Mouse (Mus musculus): ENCODE results near the gene Parp6. TPM values are rescaled to one million over a fixed set of nuclear protein-coding genes. Genes with fewer than 3 reads are reported as not detected.

The Parp6 gene
- total RNA-seq, 2 experiments from 2014 or later, result 25.7 to 26.0 TPM

DNA sequence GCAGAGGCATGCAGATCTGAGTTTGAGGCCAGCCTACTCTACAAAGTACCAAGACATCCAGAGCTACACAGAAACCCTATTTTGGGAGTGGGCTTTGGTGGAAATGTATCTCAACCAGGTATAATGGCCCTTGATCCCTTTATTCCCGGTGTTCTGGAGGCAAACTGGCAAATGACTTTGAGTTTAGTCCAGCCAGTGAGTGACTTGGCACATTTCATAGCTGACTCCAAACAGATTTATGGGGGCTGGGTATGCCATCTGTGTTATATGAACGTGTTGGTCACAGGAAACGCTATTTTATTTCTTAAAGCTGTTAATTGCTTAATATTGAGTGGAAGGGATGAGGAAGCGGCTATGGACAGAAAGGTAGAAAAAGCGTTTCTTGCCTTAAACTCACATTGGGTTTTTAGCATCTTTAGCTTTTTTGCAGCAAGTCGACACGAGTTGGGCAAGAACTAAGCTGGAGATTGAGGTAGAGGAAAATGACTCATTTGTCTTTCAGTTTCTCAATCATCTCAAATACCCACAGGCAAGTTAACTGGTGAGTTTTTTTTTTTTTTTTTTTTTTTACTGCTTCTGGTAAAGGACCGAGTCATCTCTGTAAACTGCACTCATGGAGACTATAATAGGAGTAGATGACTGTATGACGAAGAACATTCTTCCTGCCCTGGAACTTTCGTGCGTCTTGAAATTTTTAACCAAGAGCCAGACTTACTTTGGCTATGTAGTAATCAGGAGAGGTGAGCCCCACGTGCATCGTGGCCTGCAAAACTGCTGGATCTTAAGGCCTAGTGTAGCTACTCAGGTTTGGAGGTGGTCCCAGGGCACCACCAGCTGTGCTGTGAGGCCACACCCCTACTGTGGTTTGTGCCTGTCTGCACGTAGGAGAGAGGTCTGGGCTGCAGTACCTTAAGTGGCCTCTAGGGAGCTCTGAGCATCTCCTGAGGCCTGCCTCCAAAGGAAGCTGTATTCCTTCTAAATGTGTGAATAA lies 42.2 kb downstream of the Parp6 start:
- peak; percentile 92 for DNase-seq
- Histone ChIP-seq H3K27ac (peak overlapping the region; percentile 99), H3K4me3 (peak overlapping the region; percentile 93)
- peak; percentile 94 for TF ChIP-seq CTCF (IDR thresholded peaks at IDR 0.05)
- intact Hi-C loops (cut with DNase I), result loop anchor here (2.0 to 5.0 kb wide), 2 partner anchors 13 to 42 kb away; partner anchors contain the start of gene Parp6

DNA sequence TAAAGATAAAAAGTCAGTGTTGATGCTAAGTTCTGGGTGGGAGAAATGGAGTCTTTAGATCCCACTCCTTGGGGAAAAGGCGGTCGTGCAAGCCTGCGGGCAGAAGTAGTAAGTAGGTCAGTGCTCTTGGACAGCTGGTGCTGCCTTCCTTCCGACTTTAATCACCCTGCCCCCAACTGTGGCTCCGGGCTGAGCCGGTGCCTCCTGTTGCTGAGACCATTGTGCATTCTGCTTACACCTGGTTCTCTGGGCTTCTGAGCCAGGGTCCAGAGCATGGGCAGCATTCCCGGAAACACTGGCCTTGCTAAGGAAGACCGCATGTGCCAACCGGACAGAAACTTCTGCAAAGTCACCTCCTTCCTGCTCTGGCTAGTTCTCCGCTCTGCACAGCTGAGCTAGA lies 43.3 kb downstream of the Parp6 start:
- Histone ChIP-seq H3K4me3 (peak overlapping the region; percentile 93), H3K27ac (peak overlapping the region; percentile 99)
- intact Hi-C loops (cut with DNase I), result no loop called here
- no peak for TF ChIP-seq CTCF (IDR thresholded peaks at IDR 0.05)
- DNase-seq, result peak; percentile 86

DNA sequence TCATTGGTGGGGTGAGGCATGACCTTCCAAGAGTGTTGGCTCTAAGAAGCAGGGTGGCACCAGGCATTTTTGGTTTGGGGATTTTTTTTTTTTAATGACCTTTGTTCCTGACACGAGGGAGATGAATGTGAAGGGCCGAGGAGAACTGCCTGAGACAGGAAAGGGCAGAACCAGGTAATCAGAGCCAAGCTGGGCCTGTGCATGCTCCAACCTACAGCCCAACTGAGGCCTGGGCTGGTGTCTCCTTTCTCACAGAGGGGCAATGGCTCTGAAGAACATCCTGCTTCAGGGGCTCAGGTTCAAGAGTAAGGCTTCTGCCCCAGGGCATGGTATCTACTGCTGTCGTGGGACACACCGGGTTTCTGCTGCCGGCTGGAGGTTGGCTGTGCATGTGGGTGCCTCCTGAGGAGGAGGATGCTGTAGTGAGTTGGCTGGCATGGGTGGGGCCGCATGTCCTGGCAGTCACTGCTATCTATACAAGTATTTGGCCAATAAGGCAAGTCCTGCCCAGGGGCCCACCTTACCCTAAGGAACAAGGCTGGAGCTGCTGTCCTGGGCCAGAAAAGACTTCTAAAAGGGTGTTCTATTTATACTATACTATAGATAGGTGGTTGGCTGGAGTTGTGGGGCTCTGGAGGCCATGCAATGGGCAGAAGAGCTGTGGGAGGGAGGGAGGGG lies 44.4 kb downstream of the Parp6 start:
- TF ChIP-seq CTCF (IDR thresholded peaks at IDR 0.05), result no peak
- DNase-seq, result no peak
- intact Hi-C loops (cut with DNase I), result no loop called here
- Histone ChIP-seq H3K27ac (peak overlapping the region; percentile 99), H3K4me3 (peak overlapping the region; percentile 93)

DNA sequence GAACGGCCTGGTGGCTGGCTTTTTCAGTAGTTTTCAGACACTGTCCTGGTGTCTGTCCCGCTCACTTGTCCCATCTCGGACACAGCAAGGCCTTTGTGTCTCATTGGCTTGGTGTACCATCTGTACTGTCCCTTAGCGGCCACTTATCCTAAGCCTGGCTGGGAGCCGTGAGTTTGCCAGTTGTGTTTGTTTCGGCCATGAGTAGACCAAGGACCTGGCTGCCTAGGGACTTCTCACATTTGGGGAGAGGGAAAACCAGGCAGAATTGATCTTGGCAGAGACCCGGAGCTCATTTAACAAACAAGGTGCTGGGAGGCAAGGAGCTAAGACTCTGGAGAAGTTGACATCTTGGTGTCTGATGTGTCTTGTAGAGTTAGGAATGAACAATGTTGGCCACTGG lies 46.1 kb downstream of the Parp6 start:
- intact Hi-C loops (cut with DNase I), result no loop called here
- Histone ChIP-seq H3K4me3 (peak overlapping the region; percentile 93), H3K27ac (peak overlapping the region; percentile 99)
- no peak for TF ChIP-seq CTCF (IDR thresholded peaks at IDR 0.05)
- DNase-seq, result no peak

DNA sequence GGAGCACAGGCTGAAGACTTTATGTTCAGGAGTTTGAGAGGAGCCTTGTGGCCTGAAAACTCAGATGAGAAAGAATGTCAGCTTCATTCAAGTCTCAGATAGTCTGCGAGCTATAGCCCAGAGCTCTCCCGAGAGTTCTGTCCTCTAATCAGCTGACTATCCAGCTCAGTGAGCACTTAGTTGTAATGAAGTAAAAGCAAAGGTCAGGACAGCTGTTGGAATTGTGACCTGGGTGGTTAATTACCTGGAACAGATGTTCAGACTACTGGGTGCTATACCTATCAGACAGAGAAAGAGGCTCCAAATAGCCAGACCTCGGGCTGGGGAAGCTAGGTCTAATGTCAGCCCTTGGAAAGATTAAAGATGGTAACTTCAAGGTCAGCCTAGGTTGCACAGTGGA lies 46.9 kb downstream of the Parp6 start:
- DNase-seq, result no peak
- peak overlapping the region; percentile 93 for H3K4me3 ChIP-seq
- peak overlapping the region; percentile 99 for H3K27ac ChIP-seq
- TF ChIP-seq CTCF (IDR thresholded peaks at IDR 0.05), result no peak
- intact Hi-C loops (cut with DNase I), result no loop called here

DNA sequence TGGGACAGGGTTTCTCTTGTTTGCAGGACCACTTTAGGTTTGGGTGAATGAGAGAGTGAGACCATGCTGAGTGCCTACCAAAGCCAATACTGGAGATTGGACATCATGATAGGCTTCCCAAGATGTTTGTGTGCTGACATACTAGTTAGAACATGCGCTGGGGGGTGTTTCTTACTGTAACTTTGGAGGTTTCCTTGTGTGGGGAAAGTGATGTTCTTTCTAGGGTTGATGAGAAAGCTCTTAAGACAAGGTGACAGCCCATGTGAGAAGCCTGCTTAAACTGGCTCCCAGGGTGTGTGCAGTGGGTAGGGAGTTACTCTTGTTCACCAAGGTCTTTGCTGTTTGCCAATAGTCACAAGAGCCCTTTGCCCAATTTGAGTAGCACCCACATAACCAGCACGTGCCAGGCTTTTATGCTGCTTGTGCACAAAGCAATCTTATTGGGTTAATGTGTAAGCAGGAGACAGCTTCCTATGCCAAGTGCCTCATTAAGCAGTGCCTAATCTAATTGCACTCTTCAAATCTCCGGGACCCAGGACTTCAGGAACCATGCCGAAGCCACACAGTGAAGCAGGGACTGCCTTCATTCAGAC lies 47.7 kb downstream of the Parp6 start:
- TF ChIP-seq CTCF (IDR thresholded peaks at IDR 0.05), result no peak
- intact Hi-C loops (cut with DNase I), result no loop called here
- H3K4me3 ChIP-seq, result peak overlapping the region; percentile 93
- DNase-seq, result no peak
- peak overlapping the region; percentile 99 for H3K27ac ChIP-seq

DNA sequence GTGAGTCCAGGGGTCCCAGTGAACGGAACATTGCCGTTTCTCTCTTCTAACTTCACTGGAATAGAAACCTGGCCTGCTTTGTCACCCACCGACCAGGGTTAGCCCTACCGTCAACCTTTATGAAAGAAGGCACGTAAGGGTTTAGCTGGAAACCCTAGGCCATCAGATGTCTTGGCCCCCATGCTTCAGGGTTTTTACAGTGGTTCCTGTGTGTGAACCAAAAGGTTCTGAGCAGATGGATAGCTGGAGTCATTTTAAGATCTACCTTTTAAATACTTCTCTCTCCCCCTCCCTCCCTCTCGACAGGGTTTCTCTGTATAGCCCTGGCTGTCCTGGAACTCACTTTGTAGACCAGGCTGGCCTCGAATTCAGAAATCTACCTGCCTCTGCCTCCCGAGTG lies 48.9 kb downstream of the Parp6 start:
- Histone ChIP-seq H3K4me3 (peak overlapping the region; percentile 93), H3K27ac (peak overlapping the region; percentile 99)
- no peak for DNase-seq
- TF ChIP-seq CTCF (IDR thresholded peaks at IDR 0.05), result no peak
- intact Hi-C loops (cut with DNase I), result no loop called here

DNA sequence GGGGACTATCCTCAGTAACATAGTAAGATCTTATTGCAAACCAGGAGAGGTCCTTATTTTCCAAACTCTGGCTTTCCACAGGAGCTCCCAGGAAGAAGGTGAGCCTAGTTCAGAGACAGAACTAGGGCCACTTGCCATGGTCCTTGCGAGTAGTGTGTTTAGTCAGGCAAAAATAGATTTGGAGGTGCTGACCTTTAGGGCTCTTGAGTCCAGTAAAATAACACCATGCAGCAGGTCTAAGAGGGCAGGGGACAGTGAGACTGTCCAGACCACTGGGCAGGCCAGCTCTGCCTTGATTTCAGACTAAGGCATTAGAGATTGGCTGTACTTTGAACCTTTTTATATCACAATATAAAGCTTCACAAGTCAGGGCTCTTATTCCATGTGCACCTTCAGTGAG lies 49.7 kb downstream of the Parp6 start:
- Histone ChIP-seq H3K4me3 (peak overlapping the region; percentile 1; the same call in 1 of the 2 replicates), H3K27ac (peak overlapping the region; percentile 99)
- peak; percentile 63 for DNase-seq
- intact Hi-C loops (cut with DNase I), result no loop called here
- TF ChIP-seq CTCF (IDR thresholded peaks at IDR 0.05), result no peak

DNA sequence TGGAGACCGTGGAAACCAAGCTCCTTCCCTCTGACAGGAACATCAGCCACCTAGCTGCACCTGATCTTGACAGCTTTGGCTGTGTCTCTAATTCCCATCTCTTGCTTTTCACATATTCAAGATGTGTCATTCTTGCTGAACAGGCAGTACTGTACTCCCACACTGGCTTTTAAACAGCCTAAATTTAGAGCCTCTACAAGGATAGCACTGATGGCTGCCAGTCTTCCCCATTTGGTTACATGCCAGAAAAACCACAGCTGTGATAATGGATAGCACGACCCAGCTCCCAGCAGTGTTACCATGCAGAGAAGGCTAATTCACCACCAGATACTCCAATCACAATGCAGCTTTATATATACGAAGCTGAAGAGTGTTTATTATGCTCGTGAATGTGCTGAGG lies 50.2 kb downstream of the Parp6 start:
- intact Hi-C loops (cut with DNase I), result no loop called here
- peak; percentile 69 for DNase-seq
- no peak for TF ChIP-seq CTCF (IDR thresholded peaks at IDR 0.05)
- Histone ChIP-seq H3K4me3 (peak overlapping the region; percentile 44), H3K27ac (peak overlapping the region; percentile 99)

DNA sequence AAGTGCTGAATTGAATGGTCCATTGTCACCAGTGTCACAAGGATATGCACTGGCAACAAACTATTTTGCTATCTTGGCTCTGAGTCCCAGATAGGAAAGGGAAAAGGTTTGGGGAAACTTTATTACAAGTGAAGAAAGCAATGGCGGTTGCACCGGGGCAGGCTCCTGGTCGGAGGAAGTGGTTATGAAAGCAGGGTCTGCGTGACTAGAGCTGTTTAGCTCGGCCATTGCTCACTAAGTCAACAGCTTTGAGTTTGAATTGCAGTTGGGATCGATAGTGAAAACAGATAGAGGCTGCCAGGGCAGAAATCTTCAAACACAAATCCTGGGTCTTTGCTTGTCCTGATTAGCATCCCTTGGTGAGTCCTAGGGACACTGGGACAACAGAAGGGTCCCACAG lies 50.8 kb downstream of the Parp6 start:
- DNase-seq, result no peak
- Histone ChIP-seq H3K4me3 (peak overlapping the region; percentile 44), H3K27ac (peak overlapping the region; percentile 99)
- no peak for TF ChIP-seq CTCF (IDR thresholded peaks at IDR 0.05)
- intact Hi-C loops (cut with DNase I), result no loop called here

DNA sequence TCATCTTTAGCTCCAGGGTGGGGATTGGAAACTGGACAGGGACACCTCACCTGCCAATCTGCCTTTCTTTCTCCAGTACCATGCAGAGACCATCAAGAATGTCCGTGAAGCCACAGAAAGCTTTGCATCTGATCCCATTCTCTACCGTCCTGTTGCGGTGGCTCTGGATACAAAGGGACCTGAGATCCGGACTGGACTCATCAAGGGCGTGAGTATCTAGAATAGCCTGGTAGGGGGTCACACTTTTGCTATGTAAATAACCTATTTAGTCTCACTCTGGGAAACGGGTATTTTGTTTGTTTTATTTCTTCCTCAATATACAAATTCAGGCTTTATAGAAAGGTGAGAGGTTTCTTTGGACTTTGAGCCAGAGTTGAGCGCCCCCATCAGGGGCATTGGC lies 51.4 kb downstream of the Parp6 start:
- intact Hi-C loops (cut with DNase I), result no loop called here
- TF ChIP-seq CTCF (IDR thresholded peaks at IDR 0.05), result no peak
- peak overlapping the region; percentile 2; the same call in 1 of the 2 replicates for H3K4me3 ChIP-seq

DNA sequence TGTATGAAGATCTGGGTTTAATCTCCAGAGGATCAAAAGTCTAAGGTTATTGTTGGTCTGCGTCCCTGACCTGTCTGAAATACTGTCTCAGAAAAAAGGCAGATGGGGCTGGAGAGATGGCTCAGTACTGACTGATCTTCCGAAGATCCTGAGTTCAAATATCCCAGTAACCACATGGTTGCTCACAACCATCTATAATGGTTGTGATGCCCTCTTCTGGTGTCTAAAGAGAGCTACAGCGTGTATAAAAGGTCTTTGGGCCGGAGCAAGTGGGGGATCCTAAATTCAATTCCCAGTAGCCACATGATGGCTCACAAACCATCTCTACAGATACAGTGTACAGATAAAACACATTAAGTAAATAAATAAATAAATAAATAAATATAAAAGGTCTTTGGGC lies 52.1 kb downstream of the Parp6 start:
- H3K27ac ChIP-seq, result peak overlapping the region; percentile 99
- TF ChIP-seq CTCF (IDR thresholded peaks at IDR 0.05), result peak; percentile 47
- peak overlapping the region; percentile 2; the same call in 1 of the 2 replicates for H3K4me3 ChIP-seq
- DNase-seq, result no peak
- intact Hi-C loops (cut with DNase I), result no loop called here

More for the DNA sequence above, 51.4 kb downstream of the Parp6 start:
- peak overlapping the region; percentile 99 for H3K27ac ChIP-seq
- no peak for DNase-seq
